Mouse (Mus musculus): Measurements from ENCODE around the gene Iqsec1.

Iqsec1 gene

DNA sequence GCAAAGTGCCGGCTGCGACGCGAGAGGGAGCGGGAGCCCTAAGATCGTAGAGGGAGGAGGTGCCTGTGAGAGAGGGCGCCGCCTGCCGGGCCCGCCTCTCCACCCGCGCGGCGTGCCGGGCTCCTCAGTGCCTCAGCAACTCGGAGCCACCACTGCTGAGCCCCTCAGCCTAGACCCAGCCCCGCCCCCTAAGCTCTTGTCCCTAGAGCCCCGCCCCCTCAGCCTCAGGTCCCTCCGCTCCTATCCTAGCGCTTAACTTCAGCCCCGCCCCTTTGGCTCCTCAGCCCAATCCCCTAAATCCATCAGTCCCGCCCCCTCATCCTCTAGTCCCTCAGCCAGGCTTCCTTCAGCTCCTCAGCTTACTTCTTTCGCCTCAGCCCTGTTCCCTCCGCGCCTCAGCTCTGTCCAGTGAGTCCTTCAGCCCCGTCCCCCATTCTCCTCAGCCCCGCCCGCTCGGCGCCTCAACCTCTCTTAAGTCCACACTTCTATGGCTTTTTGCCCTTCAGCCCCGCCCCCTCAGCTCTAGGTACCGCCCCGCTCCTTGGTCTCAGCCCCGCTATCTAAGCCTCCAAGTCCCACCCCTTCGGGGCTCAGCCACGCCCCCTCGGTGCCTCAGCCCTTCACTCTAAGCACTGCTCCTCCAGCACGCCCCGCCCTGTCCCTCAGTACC lies at the start of gene Iqsec1:
Iqsec1 (minus strand) TSS at position 38 of the 670 bp plus-strand sequence.
- peak; percentile 63 to 70 for DNase-seq (ENCODE audit: low spot score in 2 of 2)

DNA sequence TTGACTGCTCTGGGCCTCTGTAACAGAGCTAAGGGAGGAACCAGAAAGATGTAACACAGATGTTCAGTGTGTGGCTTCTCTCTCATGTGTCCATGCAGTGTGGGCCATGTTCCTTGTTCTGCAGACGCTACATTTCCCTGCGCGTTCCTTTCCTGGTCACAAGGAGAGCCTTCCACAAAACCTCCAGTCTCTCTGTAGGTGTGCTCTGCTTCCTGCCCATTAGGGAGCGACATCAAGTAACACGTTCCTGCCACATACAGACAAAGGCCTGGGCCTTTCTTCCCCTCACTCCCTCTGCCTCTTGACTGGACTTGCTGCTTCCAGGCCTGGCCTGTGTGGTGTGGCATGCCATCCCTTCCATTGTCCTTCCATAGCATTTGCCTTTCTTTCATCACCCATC lies 39.8 kb upstream of the Iqsec1 start:
- no peak for DNase-seq (ENCODE audit: low spot score in 2 of 2)

DNA sequence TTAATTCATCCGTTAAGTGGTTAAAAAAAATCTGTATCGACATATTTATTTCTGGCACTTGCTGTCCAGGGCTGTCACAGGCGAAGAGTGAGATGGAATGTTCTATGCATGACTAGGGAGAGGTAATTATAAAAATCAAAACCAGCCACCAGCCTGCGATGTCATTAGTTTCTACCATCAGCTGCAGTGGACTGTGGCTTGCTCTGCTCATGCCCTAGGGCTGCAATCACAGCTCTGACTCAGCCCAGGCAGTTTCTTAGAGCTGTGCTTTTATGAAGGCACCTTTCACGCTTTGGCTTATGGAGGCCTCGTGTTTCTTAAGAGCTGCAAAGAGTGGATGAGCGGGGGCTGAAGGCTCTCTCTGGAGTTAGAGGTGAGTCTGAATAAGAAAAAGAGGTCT lies 32.3 kb upstream of the Iqsec1 start:
- no peak for DNase-seq (ENCODE audit: low spot score in 2 of 2)

DNA sequence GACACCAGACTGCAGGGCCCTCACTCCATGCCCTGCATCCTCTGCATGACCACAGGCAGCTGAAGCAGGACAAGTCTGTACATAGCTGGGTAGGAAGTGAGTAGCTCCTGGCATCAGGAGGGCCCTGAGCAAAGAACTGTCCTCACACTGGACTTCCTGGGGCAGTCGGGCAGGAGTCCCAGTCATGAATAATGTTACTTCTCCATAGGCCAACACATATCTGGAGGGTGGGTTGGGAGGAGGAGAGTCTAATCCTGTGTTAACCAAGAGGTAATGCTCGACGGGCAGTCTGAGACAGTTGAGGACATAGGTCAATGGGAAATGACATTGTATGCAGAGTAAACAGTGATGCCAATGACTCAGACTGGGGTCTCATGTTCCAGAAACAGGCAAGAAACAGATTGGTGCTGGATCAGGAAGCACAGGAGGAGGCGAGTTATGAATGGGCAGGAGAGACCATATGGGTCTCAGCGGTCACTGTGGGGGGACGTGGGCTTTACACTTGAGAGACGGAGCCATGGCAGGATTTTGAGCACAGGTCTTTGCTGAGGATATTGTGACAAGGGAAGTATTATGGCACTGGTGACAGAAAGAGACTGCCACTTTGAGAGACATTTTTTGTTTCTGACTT lies 28.2 kb upstream of the Iqsec1 start:
- DNase-seq (ENCODE audit: low spot score in 2 of 2): no peak

DNA sequence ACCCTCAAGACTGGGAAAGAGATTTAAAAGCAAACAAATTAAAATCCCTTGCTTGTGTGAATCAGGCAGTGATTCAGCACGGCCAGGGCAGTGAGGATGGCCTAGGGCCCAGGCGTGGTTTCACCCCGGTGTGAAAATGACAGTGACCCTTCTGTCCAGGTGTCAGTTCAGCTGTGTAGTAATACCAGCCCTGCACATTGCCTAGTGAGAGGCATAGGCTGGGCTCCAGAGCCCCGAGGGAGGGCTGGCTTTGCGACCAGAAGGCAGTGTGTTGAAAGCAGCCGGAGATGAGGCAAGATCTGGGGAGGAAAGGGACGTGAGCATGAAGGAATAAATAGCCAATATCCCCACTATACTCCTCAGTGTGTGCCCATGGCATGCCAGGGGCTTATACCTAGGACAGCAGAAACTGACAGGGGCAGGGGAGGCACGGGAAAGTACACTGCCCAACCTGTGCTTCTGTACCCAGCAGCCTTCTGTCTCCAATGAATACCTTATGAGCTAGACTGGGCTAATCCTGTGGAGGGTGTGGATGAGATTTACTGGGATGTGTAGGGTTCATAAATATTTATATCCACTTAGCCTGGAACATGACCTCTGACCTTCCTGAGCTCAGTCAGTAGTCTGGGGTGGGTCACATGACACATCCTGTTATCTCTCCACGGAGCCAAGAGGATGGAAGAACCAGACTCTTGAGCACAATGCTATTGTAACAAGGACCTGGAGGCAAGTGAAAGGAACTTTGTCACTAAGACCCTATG lies 25.9 kb upstream of the Iqsec1 start:
- no peak for DNase-seq (ENCODE audit: low spot score in 2 of 2)

DNA sequence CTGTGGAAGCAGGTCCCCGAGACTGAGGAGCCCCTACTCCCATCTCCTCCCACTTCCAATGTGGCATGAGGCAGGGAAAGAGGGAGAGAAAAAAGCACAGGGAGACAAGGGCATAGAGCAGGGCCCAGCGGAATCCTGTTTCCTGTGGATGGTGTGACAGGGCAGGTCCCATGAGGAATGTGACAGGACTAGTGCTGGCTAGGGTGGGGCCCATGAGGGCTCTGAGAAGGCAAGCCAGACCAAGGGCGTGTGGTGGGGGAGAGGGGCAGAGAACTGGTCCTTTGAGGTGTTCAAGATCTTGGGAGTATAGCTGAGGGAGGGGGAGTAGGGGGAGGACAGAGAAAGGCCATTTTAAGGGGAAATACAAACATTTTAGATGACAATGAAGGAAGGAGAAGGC lies 24.0 kb upstream of the Iqsec1 start:
- DNase-seq (ENCODE audit: low spot score in 2 of 2): no peak

DNA sequence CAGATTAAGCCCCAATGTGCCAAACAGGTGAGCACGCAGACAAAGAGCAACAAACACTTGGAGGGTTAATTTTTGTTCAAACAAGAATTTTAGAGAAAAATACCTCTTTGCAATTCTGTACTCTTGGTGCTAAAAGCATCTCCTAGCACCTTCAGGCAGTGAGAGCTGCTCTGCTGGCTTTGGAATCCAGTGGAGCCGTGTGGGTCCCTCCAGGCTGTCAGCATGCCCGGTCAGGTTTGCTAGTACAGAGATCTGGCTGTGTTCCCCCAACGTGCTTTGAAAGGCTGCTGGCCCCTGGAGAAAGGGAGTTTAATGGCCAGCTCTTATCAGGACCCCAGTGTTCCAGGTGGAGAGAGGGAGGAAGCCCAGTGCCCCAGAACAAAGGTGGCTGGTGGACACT lies 23.1 kb upstream of the Iqsec1 start:
- DNase-seq (ENCODE audit: low spot score in 2 of 2): no peak

DNA sequence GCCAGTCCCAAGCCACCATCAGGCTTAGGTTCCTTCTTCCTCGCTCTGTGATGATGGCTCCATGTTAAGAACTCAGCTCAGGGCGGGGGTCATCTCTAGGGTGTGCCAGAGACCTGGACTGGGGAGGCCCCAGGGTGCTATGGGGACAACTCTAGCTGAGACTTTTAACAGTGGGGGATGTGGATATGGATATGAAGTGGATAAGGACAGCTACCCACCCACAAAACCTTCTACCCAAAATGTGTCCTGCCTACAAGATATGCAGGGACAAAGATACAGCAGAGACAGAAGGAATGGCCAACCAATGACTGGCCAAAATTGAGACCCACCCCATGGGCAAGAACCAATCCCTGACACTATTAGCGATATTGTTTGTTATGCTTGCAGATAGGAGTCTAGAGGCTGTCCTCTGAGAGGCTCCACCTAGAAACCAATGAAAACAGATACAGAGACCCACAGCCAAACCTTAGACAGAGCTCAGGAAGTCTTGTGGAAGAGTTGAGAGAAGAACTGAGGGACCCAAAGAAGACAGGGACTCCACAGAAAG lies 19.9 kb upstream of the Iqsec1 start:
- DNase-seq (ENCODE audit: low spot score in 2 of 2): no peak

DNA sequence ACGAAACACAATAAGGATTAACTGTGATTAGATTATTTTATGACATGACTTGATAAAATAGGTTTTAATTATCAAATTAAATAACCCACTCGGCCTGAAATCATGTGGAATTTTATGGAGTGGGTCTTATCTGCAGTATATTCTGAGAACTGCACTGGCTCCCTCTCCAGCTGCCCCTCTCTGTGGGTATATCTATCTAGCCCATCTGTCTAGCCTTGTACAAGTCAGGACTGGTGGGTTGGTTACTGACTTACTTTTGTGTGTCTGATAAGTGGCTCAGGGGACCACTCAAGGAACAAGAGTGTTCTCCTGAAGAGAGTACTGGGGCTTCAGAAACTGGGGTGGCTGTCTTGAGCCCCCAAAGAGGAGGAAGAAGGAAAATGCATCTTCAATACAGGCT lies 18.7 kb upstream of the Iqsec1 start:
- DNase-seq (ENCODE audit: low spot score in 2 of 2): no peak

DNA sequence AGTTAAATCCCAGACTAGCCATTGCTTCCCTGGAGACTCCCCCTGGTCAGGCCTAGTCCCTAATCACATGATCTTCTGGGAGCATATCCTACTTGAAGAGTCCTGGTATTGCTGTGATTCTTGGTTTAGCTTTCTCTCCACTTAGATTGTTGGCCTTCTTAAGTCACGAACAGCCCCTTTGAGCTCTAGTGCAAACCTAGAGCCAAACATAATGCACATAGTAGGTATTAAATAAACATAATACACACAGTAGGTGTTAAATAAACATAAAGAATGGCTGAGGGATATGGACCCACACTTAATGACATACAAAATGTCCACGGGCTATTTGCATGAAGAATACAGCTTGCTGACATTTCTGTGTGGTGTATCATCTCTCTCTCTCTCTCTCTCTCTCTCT lies 15.7 kb upstream of the Iqsec1 start:
- no peak for DNase-seq (ENCODE audit: low spot score in 2 of 2)

DNA sequence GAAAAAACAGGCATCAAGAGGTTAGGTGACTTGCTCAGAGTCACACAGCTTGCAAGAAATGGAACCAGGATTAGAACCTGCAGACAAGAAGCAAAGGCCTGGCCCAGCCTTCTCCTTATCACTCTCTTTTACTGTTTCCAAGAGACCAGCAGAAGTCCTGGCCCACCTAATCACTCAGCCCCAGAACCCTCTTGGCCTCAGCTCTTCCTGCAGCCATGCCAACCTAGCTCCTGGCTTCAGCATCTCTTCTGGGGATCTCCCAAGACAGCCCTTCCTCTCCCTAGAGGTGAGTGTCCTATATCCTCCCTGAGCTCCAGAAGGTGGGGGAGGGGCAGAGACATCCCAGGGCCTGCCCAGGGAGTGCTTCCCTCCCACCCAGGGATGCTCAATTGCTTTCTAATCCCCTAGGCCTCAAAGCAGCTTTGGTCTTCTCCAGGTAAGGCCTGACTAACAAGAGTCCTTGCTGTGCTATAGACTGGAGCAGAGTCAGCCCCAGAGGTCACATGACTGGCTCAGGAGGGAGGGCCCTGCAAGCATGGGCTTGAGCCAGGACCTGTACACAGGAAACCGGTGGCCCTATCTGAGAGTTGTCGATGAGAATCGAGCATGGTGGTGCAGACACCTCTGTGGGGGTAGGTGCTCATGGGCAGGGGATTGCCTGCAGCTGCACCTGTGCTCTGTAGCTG lies 15.0 kb upstream of the Iqsec1 start:
- DNase-seq (ENCODE audit: low spot score in 2 of 2): no peak

DNA sequence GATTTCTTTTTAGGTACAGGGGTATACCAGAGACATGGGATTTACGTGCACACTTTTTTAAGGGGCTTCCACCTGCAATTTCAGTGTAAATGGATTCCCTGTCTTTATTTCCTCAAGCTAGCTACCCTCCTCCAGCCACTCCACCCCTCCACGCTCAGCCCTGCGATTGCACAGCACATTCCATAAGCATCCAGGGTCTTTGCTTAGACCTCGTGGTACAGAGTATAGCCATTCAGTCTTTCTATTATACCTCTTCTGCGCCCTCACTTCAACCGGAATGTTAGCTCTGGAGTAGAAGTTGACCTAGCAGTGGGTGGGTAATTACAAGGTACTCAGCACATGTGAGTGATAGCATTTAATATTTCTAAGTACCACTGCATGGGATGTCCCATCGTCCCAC lies 13.1 kb upstream of the Iqsec1 start:
- DNase-seq (ENCODE audit: low spot score in 2 of 2): no peak

DNA sequence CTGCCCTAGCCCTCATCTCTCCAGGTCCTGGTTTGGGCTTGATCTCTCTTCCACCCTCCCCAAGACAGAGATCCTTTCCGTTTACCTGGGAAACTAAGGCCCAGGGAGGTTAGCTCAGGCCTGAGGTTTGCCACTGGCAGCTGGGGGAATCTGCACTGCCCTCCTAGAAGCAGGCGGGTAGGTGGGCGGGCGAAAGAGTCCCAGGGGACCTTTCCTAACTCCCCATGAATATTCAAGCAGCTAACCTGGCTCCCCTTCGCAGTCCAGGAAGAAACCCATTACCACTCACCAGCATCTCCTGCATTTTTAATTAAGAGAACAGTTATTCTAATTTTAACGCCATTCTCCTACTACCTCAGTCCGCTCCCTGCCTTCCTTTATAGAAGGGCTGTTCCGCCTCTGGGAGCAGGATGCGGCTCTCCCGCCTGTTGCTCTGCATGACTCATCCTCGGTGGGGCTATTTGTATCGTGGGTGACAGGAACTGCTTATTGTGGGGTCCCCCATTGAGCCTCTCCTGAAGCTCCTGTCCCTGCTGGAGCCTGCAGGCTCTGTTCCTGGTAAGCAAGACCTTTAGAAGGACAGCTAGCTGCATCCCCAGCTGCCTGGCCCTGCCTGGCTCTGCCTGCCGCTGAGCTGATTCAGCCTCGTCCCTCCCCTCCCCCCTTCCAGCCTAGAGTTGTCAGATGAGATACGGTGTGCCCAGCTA lies 12.5 kb upstream of the Iqsec1 start:
- peak in 1 of 2 experiments; percentile 42 for DNase-seq (ENCODE audit: low spot score in 2 of 2)

DNA sequence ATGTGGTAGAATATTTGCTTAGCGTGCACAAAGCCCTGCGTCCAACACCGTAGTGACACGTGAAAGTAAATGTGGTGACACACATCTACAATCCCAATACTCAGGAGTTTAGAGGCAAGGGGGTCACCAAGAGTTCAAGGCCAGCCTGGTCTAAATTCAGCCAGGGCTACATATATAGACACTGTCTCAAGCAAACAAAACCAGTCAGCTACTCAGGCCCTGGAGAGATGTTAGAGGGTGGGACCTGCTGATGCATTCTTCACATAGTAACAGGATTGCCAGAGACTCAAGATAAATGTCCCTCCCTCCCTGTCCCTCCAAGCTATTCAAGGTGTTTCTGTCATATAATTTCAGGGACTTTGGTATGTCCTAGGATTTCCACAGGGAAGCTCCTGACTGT lies 10.7 kb upstream of the Iqsec1 start:
- no peak for DNase-seq (ENCODE audit: low spot score in 2 of 2)

DNA sequence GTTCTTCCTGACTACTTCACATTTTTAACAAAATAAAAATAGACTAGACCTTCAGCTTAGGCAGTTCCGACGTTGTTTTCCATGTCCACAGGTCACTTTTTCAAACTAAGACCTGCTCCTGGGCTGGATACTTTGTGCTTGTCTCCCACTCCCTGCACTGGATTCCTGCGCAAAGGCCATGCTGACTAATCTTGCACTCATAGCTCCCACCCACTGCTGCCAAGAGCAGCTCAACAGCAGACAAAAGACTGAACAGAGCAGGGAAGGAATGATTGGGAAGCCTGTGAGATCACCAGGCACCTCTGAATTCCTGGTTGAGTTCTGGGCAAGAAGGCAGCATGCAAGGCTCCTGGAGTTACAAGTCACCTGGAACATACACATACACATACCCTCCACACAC lies 8.5 kb upstream of the Iqsec1 start:
- peak in 1 of 2 experiments; percentile 16 for DNase-seq (ENCODE audit: low spot score in 2 of 2)

DNA sequence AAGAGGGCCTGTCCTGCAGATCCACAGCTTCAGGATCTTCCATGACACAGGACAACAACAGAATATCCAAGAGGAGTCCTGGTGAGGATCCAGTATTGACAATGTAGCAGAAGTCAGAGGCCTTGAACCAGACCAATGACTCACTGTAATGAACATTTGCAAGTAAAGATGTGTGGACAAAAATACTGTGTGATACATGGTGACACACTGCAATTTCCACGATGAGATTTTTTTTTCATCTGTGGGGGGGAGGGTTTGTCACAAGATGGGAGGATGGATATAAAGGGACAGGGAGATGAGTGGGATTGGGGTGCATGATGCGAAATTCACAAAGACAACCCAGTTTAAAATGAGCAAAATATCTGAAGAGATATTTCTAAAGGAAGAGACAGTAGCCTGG lies 7.7 kb upstream of the Iqsec1 start:
- no peak for DNase-seq (ENCODE audit: low spot score in 2 of 2)

DNA sequence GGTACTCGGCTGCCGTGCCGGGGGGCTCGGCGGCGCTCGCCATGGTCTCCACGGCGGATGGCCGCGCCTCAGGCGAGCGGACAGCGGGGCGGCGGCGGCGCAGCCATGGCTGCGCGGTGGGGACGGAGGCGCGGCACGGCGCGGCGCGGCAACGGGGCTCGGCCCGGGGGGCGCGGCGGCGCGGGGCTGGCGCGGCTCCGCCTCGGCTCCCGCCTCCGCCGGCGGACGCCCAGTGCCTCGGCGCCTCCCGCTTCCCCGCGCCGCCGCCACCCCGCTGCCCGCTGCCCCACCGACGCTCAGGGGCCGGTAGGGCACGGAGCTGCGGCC lies 223 bp downstream of the Iqsec1 start:
- DNase-seq (ENCODE audit: low spot score in 2 of 2): no peak

DNA sequence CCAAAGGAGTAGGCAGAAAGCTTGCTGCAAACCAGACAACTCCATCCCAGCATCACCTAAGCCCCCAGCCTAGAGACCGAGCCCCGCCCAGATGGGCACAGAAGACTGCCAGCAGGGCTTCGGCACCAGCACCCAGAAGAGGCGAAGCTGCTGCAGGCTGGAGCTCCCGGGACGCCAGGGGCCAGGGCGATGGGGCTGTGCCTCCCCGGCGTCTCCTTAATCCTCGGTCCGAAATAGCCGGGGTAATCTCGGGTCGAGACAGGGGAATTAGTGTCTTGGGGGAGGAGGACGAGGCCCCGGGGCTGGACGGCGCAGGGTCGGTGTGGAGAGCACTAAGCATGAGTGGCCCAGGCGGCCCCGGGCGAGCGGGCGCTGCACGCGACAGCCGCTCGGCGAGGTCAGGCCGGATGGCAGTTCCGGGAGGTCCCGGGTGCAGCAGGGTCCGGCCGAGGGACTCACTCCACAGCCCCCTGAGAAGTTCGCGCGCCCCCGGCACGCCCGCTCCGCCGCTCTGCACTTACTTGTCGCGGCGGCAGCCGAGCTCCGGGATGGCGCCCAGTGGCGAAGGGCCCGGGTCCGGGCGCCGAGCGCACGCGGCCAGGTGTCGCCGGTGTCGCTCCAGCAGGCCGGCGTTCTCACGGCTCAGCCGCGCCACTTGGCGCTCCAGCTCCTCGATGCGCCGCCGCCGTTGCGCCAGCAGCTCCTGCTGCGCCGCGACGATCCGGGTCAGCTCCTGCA lies 755 bp downstream of the Iqsec1 start:
- DNase-seq (ENCODE audit: low spot score in 2 of 2): peak in 1 of 2 experiments; percentile 13

DNA sequence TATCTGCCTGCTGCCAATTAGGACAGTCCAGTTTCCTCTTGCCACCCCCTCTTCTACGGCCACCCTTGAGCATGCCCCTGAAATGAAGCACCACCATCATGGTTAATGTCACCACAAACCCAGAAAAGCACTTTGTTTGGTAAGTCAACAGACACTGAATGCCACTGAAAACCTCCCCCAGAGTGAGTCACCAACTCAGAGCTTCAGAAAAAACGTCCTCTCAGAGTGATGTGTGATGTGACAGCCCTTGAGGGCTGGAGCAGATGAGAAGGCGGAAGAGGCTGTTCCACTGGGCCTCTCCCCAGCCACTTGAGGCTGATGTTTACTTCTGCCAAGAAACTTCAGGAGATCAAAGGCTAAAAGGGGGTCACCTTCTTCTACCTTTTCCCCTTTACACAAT lies 4.4 kb downstream of the Iqsec1 start:
- no peak for DNase-seq (ENCODE audit: low spot score in 2 of 2)

DNA sequence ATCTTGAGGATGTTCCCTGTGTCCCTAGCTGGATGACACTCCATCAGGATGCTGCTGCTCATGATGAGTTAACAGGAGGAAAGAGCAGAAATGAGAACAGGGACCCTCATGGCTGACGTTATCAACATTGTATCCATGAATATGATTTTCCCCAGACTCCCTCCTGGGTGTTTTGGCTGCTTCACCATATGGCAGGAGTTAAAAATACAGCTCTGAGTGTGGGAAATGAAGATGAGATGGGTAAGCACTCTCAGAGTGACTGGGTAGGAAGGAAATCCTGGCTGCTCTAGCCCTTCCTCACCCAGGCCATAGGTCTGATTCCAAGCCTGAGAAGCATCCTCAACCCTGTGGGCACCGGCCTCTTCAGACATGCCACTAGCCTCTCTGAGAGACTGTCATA lies 14.2 kb downstream of the Iqsec1 start:
- DNase-seq (ENCODE audit: low spot score in 2 of 2): no peak

DNA sequence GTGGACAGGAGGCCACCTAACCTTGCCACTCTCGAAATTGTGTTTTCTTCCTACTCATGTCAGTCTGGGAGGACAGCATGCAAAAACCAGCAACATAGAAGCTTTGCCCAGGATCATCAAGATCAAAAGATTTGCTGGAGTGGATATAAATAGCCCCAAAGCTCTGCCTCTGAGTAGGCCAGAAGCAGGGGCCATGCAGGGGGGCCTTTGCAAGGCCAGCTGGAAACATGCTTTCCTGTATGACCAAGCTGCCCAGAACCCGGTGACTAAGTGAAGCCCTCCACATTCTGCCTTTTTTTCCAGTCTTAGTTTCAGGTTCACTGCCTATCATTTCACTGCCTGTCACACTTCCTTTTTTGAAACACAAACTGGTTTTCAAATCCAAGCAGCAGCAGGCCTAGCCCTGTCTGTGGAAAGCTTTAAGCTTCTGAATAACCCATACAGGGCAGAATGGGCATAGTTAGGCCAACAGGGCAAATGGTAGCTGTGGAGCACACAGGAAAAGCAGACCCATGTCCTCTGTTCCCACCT lies 19.1 kb downstream of the Iqsec1 start:
- DNase-seq (ENCODE audit: low spot score in 2 of 2): no peak
